Mouse (Mus musculus) neutrophil, adult 5-6 weeks (primary cell): ENCODE data around the gene Wwc1. TPM values are rescaled to one million over a fixed set of nuclear protein-coding genes. Genes with fewer than 3 reads are reported as not detected.

ENCODE experiments used
- ATAC-seq: fragments of 151-379, 151-347 bp; 2 replicates; pipeline ENCODE4 v1.8.0; 2017; ENCODE audit warnings: mild to moderate bottlenecking, moderate TSS enrichment; ENCODE audit not compliant: insufficient number of reproducible peaks, poor library complexity, low FRiP score, severe bottlenecking; ENCODE audit errors: extremely low read depth
- total RNA-seq: library from RNA; stranded (forward); fragments of 200-1000 nt; gene quantifications from 2 replicates; pipeline ENCODE4 v1.2.3, GENCODE M21; 2017

The Wwc1 gene
- total RNA-seq, 1 experiment from 2014 or later, result 0.23 TPM

GRCm38 (mm10) chr11:35941064-35941463 is 39.3 kb downstream of the Wwc1 start:
- ATAC-seq, result no peak

- ATAC-seq, result no peak
These were observed 41.4 kb downstream of the Wwc1 start for GRCm38 (mm10) chr11:35938790-35939385.

GRCm38 (mm10) chr11:35935645-35936044 is 44.7 kb downstream of the Wwc1 start:
- ATAC-seq, result no peak

GRCm38 (mm10) chr11:35935133-35935532 is 45.2 kb downstream of the Wwc1 start:
- no peak for ATAC-seq

GRCm38 (mm10) chr11:35933402-35934085 is 46.8 kb downstream of the Wwc1 start:
- ATAC-seq, result no peak

- no peak for ATAC-seq
These were observed 48.0 kb downstream of the Wwc1 start for GRCm38 (mm10) chr11:35932121-35932885.

- no peak for ATAC-seq
These were observed 49.7 kb downstream of the Wwc1 start for GRCm38 (mm10) chr11:35930511-35931060.

- no peak for ATAC-seq
These were observed 51.9 kb downstream of the Wwc1 start for GRCm38 (mm10) chr11:35928453-35928852.

GRCm38 (mm10) chr11:35927309-35927708 is 53.0 kb downstream of the Wwc1 start:
- ATAC-seq, result no peak

- no peak for ATAC-seq
These were observed 54.7 kb downstream of the Wwc1 start for GRCm38 (mm10) chr11:35925592-35925991.

GRCm38 (mm10) chr11:35922205-35922873 is 58.0 kb downstream of the Wwc1 start:
- ATAC-seq, result no peak

- ATAC-seq, result no peak
These were observed 59.6 kb downstream of the Wwc1 start for GRCm38 (mm10) chr11:35920776-35921175.

- ATAC-seq, result no peak
These were observed 60.3 kb downstream of the Wwc1 start for GRCm38 (mm10) chr11:35919856-35920503.

GRCm38 (mm10) chr11:35919383-35919782 is 60.9 kb downstream of the Wwc1 start:
- ATAC-seq, result no peak

- no peak for ATAC-seq
These were observed 63.7 kb downstream of the Wwc1 start for GRCm38 (mm10) chr11:35916466-35917185.

- ATAC-seq, result no peak
These were observed 64.8 kb downstream of the Wwc1 start for GRCm38 (mm10) chr11:35915546-35915945.

GRCm38 (mm10) chr11:35913418-35914044 is 66.8 kb downstream of the Wwc1 start:
- ATAC-seq, result no peak
